Mouse (Mus musculus) urinary bladder, adult 18-20 months (tissue): ENCODE data around the gene Il2rb.

ENCODE experiments used
- DNase-seq, 2 experiments: peaks; one replicate each; pipeline ENCODE4 v3.0.0; 2022; ENCODE audit warnings: low spot score in 2 of 2, mixed read lengths in 2 of 2

Il2rb gene

GRCm38 (mm10) chr15:78520112-78520715 lies 25.1 kb upstream of the Il2rb start:
- DNase-seq, result no peak

GRCm38 (mm10) chr15:78518221-78518620 lies 23.1 kb upstream of the Il2rb start:
- DNase-seq, result no peak

GRCm38 (mm10) chr15:78515759-78516158 lies 20.7 kb upstream of the Il2rb start:
- DNase-seq, result no peak

GRCm38 (mm10) chr15:78514393-78515146 lies 19.5 kb upstream of the Il2rb start:
- DNase-seq, result peak; percentile 61 to 65

- no peak for DNase-seq
Measured at GRCm38 (mm10) chr15:78513019-78513418, 17.9 kb upstream of the Il2rb start.

- no peak for DNase-seq
Measured at GRCm38 (mm10) chr15:78511951-78512350, 16.9 kb upstream of the Il2rb start.

- DNase-seq, result no peak
Measured at GRCm38 (mm10) chr15:78510736-78511135, 15.7 kb upstream of the Il2rb start.

- no peak for DNase-seq
Measured at GRCm38 (mm10) chr15:78510121-78510576, 15.1 kb upstream of the Il2rb start.

GRCm38 (mm10) chr15:78509297-78509899 lies 14.3 kb upstream of the Il2rb start:
- DNase-seq, result no peak

GRCm38 (mm10) chr15:78508443-78508842 lies 13.4 kb upstream of the Il2rb start:
- no peak for DNase-seq

- DNase-seq, result no peak
Measured at GRCm38 (mm10) chr15:78505541-78505940, 10.5 kb upstream of the Il2rb start.

- DNase-seq, result no peak
Measured at GRCm38 (mm10) chr15:78504816-78505215, 9.7 kb upstream of the Il2rb start.

GRCm38 (mm10) chr15:78504013-78504412 lies 8.9 kb upstream of the Il2rb start:
- no peak for DNase-seq

GRCm38 (mm10) chr15:78502437-78503132 lies 7.5 kb upstream of the Il2rb start:
- no peak for DNase-seq

- no peak for DNase-seq
Measured at GRCm38 (mm10) chr15:78493401-78494010, 1.6 kb downstream of the Il2rb start.

GRCm38 (mm10) chr15:78491301-78491700 lies 3.8 kb downstream of the Il2rb start:
- no peak for DNase-seq

- DNase-seq, result no peak
Measured at GRCm38 (mm10) chr15:78489906-78490305, 5.2 kb downstream of the Il2rb start.

GRCm38 (mm10) chr15:78489248-78489647 lies 5.8 kb downstream of the Il2rb start:
- DNase-seq, result no peak

GRCm38 (mm10) chr15:78487066-78487465 lies 8.0 kb downstream of the Il2rb start:
- DNase-seq, result no peak

GRCm38 (mm10) chr15:78486564-78486963 lies 8.5 kb downstream of the Il2rb start:
- no peak for DNase-seq

- DNase-seq, result no peak
Measured at GRCm38 (mm10) chr15:78483311-78483710, 11.8 kb downstream of the Il2rb start.

GRCm38 (mm10) chr15:78482518-78482917 lies 12.6 kb downstream of the Il2rb start:
- no peak for DNase-seq
